Mouse (Mus musculus) liver, embryonic 14.5 days (tissue): Measurements from ENCODE around the gene Gipc2.

ENCODE experiments used
- CTCF ChIP-seq: IDR thresholded peaks from 2 replicates; pipeline ENCODE4 v1.5.1; 2016; ENCODE audit warnings: antibody characterized with exemption, low read depth, control low read depth
- EP300 ChIP-seq: IDR thresholded peaks from 2 replicates; pipeline ENCODE4 v1.6.1; 2016; ENCODE audit warnings: antibody characterized with exemption, low read depth

DNA sequence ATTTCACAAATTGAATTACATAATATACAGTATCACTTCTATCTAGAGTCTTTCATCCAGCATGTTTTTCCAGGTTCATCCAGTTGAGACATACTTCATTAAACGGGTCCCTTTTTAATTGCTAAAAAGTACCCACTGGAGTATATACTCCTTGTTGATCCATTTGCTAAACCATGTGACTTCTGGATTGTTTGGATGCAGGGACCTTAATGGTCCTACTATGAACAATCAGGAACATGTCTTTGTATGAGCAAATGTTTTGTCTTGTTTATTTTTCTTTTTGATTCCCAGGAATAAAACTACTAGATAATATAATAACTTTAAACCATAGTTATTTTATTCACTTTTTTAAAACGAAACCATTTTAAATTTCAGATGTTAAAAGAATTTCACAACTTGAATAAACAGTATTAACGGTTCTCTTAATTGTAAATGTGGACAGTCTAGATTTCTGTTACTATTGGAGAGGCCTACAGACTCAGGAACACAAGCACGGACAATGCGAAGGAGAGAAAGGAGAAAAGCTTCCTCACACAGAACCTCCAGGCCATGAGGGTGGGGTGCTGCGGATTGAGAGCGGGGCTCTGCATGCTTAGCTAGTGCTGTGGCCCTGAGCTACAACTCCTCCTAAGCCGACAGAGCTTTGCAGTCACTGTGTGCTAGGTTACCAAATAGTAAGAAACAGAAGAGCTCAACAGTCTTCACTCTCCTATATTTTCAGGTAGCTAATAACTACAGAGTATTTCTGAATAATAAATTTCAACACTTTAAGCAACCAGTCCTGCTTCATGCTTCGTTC, 24.8 kb upstream of the Gipc2 start:
- TF ChIP-seq CTCF = no peak
- TF ChIP-seq EP300 = no peak
